Mouse (Mus musculus): ENCODE results near the gene C4bp.

DNA sequence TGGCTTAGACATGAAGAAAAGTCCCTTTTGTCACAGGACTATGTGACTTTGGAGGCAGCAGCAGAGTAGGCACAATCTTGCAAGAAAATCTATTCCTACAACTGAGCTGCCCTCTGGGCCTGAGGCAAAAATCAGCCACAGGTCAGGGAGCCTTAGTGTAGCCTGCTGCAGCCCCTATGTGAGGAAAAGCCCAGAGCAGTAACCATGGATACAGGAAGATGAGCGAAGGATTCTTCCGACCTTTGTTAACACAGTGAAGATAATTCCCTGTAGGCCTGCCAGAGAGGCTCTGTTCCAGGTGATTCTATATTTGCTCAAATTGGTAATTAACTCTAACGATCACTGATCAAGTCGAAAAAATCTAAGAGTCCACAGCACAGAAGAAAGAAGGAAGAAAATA, 17.3 kb downstream of the C4bp start:
- TF ChIP-seq CTCF (IDR thresholded peaks at IDR 0.05; ENCODE audit: control insufficient read depth, insufficient read depth, insufficient read length) (no peak), CEBPB (IDR thresholded peaks at IDR 0.05; ENCODE audit: low read depth) (no peak), USF1 (IDR thresholded peaks at IDR 0.05; ENCODE audit: low read depth) (no peak)

Measured in C2C12 (cell line).